Mouse (Mus musculus): ENCODE measurements around the gene Ss18l2.

Gene Ss18l2

DNA sequence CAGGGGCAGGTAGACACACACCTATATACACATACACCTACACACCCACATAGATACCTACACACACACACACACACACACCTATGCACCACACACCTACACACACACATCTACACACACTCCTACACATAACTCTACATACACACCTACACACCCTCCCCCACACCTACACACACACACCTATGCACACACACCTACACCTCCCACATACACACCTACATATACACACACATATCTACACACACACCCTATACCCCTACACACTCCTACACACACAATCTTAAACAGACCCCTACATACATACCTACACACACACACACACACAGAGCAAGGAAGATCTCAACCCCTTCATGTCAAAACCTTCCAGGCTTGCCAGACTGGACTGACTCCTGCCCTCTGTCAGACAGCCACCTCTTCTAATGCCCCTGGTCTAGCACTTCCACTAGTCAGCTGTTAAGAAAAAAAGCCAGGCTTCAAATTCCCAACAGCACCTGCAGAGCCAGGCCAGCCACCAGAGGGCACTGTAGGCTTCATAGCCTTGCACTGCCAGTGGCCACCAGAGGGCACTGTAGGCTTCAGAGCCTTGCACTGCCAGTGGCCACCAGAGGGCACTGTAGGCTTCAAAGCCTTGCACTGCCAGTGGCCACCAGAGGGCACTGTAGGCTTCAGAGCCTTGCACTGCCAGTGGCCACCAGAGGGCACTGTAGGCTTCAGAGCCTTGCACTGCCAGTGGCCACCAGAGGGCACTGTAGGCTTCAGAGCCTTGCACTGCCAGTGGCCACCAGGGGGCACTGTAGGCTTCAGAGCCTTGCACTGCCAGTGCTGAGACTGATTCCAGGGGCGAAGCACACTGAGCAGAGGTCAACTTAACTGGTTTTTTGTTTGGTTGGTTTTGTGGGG is 12.7 kb upstream of the Ss18l2 start:
- peak; percentile 74 for DNase-seq (ENCODE audit: low read depth, low spot score)

DNA sequence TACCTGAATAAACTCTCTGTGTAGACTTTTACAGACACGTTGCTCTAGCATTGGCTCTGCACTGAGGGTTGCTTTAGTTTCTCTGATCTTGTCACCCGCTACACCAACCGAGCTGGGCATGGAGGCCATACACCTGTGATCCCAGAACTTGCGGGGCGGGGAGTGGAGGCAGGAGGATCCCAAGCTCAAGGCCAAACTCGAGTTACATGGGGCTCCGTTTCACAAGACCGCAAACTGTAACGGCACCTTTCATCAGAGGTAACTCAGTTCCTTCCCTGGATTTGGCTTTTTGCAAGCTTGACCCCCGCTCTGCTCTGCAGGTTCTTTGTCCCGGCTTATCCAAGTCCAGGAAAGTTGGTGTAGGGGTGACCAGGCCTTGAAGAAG is 5.9 kb upstream of the Ss18l2 start:
- DNase-seq (ENCODE audit: low read depth, low spot score) = no peak

DNA sequence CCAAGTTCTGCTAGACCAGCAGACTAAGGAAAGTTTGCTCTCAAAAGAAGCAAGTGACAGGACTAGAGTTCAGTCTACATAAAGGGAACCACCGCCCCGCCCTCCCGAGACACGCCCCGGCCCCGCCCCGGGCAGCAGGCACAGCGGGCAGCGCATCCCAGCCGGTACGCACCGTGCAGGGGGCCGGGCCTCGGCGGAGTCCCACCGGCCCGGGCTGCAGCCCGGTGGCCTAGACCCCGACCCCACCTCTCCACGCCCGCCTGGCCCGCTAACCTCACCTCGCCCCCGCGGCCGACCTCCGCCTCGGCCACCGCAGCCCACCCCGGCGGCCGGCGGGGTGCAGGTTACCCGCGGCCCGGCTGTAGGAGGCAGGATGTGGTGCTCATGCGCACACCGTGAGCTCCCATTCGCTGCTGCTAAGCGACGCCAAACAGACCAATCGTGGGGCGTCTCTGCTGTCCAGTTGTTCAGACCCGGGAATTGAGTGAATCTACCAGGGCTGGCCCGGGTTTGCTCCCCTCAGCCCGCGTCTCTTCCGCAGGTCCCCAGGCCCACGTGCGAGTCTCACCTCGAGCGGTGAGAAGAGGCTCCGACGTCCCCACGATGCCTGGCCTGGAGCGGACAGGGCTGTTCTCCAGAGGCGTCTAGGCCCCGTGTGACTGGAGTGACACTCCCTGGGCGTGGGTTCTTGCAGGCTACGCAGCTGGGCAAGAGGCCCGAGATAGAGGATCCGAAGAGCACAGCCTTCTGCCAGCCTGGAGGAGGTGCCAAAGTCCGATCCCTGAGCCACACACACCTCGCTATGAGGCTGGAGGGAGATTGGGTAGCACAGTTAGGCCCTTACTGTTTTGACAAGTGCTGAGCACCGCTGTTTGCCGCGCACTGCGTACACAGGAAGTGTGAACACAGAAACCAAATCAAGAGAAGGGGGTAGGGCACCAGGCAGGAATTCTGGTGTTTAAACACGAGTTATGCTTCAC is 5.2 kb upstream of the Ss18l2 start, which contains the start of gene Sec22c:
Gene Sec22c, minus strand, starts transcription at position 845 of the 980 bp plus-strand sequence.
- DNase-seq (ENCODE audit: low read depth, low spot score) = peak; percentile 81

DNA sequence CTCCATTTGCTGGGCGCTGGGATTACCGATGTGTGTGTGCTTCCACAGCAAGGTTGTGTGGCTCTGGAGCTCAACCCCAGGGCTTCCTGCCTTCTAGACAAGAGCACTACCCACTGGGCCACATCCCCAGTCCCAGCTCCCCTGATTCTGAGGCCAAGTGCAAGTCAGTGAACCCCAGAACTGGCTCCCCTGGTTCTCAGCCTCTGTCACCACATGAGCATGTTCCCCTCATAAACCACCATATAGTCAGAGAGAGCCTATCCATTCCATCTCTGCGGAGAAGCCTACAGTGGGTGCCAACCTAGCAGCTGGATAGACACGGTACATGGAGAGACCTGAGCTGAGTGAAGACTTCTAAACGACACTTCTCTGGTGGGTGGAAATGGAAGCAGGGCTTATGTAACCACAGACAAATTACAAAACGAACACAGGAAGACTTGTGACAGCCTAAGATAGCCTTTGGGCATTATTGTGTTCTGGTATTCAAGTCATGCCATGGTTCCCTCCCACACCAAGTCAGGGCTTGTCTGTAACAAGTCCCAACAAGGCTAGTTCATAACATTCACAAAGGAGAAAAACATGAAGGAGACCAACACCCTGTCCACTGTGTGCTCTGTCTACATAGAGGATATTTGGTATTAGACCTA is 4.0 kb upstream of the Ss18l2 start:
- DNase-seq (ENCODE audit: low read depth, low spot score) = no peak

DNA sequence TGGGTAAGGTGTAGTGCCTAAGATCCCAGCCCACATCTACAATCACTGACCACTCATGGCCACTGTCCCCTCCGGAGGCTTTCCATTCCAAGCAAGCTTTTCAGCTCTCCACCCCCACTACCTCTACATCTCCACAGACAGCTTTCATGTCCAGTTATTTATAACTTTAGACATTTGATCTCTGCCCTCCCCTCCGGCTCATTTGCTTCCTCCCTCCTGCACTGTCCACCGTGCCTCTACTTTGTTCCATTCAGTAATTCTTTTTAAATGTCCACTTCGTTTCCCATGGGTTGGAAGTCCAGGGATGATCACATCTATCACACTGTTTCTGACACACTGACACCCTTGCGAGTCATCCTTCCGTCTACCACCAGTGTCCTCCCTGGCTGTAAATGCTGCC is 2.3 kb upstream of the Ss18l2 start:
- no peak for DNase-seq (ENCODE audit: low read depth, low spot score)

DNA sequence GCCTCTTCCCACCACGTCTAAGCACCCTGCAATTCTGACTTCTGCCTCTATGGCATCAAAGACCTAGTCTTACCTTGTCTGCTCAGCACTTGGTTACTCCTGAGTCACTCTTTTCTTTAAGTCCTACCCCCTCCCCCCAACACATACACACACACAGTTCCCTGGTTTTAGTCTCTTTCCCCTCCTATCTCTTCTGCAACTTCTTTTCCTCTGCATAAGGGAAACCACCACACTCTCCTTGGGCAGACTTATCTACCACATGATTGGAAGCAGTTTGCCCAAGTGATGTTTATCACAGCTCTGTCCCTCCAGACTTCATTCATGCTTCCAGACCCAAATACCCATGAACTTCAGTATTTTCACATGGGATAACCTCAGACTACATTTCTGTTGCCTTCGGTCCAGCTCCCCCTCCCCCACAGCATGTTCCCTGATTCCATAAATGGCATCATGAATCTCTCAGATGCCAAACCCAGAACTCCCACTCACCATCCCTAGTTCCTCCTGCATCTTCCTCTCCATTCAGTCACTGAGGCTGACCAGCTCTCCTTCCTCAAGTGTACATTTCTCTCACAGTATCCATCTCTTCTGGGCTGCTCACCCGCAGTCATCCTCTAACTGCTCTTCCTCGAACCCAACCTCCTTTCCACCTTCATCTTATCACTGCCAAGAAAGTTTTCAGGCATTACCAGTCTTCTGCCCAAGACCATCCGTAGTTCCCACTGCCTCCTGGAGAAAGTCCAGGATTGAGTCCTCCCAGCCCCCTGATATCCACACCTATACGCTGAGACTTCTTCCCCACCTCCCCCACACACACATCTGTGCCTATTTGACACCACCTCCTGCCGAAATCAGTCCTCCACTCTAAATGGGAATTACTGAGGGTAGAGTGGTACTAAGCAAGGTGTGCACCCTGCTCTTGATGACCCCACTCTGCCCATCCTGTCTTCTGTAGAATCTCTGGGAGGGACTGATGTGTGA is 1.3 kb upstream of the Ss18l2 start:
- no peak for DNase-seq (ENCODE audit: low read depth, low spot score)

DNA sequence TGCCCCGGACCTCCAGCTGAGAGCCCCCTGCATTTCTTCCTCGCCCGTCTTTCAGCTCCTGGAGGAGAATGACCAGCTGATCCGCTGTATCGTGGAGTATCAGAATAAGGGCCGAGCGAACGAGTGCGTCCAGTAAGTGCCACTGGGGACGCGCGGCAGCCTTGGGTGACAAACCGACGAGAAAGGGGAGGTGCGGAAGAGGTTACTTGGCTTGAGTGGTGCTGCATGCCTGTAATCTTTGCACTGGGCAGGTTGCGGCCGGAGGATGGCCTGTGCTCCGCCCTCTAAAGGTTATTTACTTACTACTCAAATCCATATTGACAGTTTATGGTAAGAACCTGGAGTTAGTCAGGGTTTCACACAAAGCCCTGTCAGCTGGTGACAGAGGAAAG is 451 bp downstream of the Ss18l2 start:
- DNase-seq (ENCODE audit: low read depth, low spot score) = no peak

DNA sequence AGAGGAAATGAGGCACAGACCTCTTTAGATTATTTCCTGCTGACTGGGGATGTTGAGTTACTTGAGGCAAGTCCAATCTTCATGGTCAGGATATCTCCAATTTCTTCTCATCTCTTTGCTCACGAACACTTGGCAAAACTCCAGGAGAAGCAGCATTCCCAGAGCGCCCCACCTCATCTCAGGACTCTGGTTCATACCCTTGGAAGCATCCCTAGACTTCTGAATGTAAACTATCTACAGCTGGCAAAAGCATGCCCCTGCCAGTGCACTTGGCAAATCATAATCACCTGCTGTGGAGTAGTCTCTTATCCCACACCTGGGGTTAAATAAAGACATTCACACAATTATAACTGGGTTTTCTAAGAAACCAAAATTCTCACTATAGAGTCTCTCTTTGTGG is 6.9 kb downstream of the Ss18l2 start:
- no peak for DNase-seq (ENCODE audit: low read depth, low spot score)

DNA sequence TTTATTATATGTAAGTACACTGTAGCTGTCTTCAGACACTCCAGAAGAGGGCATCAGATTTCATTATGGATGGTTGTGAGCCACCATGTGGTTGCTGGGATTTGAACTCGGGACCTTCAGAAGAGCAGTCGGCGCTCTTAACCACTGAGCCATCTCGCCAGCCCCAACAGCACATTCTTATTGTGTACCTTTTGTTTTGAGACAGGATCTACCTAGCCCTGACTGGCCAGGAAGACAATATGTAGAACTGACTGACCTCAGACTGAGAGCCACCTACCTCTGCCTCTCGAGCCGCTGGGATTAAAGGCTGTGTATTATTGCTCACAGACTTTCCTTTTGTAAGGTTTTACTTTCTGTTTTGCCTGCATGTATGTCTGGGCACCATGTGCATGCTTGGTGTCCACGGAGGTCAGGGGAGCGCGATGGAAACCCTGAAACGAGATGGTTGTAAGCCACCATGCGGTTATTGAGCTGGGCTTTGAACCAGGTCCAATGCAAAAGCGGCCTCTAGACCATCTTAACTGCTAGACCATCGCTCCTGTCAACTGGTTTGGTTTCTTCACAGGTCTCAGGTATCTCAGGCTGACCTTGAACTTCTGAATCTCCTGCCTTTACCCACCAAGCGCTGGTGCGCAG is 8.1 kb downstream of the Ss18l2 start:
- DNase-seq (ENCODE audit: low read depth, low spot score) = no peak

DNA sequence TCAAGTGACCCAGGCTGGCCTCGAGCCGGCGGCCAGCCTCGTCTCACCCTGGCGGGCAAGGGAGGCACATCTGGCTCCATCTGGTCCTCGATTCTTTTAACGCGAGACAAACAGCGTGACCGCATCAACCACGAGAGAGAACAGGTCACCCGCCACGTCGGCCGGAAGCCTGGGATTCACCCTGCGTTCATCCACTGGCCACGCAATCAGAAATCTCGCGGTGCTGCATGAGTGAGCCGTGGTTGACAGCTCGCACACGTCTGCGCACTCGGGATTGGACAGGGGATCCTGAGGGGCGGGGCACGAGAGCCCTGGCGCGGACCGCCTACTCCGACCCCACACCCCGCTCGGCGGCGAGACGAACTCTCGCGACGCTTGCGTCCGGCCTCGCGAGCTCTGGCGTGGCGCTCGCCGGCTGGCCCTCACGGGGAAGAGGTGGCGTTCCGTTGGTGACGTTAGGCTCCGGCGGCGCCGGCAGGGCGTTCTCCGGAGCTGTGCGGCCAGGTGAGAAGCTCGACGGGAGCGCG is 8.7 kb downstream of the Ss18l2 start, which contains the start of gene Nktr:
Gene Nktr, plus strand, starts transcription at position 378 of the 527 bp plus-strand sequence.
- peak; percentile 98 for DNase-seq (ENCODE audit: low read depth, low spot score)

DNA sequence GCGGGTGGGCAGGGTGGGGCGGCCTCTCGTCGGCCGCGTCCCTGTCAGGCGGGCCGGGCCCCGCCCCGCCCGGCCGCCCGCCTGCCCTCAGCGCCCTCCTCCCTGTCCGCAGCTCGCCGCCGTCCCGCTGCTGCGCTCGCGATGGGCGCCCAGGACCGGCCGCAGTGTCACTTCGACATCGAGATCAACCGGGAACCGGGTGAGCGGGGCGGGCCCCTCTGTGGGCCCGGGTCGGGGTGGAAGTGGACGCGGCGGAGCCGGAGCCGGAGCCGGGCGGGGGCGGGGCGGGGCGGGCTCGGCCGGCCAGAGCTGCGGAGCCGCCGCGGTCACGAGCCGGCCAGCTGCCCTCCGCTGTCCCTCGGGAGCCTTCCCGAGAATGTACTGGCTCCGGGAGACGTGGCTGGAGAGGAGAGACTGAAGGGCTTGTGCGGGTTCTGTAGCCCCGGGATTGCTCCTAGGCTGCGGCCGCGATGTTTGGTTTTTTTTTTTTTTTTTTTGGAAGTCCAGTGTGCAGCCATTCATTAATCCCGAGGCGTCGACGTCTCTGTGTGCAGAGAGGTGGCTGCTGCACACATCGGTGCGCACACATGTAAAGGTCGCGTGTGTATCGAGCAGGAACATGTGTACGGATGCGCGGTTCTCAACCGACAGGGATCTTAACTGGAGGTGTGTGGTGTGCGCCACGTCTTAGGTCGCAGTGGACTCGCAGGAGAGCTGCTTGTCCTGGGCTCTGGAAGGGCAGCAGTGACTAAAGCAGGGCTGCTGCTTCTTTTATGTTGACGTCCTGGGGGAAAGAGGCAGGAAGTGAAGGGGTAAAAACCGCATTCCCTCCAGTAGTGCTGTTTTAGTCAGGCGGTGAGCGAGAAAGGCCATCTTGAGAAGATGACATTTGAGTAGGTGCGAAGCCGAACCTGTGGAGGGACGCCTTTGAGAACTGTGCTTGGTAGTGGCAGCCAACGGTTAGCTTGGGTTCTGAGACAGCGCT is 9.5 kb downstream of the Ss18l2 start:
- DNase-seq (ENCODE audit: low read depth, low spot score) = peak; percentile 32

DNA sequence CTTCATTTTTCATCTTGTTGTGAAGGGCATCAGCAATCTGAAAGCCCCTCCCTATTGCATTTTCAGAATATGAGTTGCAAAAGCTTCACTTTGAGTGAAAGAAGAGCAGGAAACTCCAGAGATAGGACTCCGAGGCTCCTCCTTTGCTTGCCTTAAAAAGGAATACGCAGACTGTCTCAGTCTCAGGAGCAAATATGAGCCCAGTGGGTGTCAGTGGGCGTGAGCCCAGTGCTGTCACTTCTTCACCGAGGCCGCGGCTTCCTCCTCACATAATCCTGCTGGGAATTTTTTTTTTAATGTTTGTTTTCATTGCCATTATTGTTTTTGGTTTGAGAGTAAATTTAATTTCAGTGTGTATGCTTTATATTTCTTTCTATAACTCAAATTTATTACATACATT is 30.4 kb downstream of the Ss18l2 start:
- no peak for DNase-seq (ENCODE audit: low read depth, low spot score)

DNA sequence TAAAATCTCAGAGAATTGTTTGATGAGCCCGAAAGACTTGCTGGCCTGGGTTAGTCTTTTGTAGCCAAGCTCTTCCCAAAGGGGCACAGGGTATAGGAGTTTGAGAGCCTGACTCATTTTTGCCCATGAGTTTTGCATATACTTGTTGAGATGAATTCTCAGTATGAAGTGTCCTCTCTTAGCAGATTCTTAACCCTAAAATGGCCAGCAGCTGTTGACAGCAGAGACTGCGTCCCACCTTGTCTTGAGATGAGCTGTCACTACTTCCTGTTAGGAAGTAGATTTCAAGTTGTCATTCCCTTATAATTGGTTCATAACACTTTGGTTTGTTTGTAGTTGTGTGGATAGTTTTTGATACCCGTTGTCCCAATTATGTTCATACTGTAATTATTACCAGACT is 31.0 kb downstream of the Ss18l2 start:
- no peak for DNase-seq (ENCODE audit: low read depth, low spot score)

DNA sequence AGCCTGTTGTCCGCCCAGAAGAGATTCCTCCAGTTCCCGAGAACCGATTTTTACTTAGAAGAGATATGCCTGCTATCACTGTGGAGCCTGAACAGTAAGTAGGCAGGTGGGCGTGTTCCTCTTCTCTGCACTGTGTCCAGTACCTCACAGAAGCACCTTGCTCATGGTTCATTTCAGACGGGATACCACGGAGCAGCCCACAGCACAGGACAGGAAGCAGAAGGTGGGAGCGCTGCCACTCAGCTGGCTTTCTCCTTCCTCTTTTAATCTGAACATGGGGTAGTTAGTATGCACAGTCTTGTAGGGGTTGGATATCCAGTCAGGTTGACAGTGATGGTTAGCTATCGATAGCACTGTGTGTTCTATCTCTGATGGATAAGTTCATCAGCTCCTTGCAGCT is 33.9 kb downstream of the Ss18l2 start:
- DNase-seq (ENCODE audit: low read depth, low spot score) = no peak

DNA sequence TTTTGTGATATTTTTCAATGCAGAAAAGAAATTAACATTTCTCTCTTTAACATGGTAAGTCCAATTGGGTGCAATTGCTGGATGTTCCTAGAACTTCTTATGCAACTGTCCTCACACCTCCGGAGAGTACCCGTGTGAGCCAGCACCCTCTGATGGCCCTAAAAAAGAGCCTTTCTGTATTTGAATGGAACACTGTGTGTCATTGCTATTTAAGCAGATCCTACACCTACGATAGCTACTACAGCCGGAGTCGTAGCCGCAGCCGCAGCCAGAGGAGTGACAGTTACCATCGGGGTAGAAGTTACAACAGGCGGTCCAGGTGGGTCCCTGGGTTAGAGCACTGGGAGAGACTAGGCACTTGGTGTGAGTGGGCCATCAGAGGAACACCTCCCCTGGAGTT is 42.6 kb downstream of the Ss18l2 start:
- no peak for DNase-seq (ENCODE audit: low read depth, low spot score)

DNA sequence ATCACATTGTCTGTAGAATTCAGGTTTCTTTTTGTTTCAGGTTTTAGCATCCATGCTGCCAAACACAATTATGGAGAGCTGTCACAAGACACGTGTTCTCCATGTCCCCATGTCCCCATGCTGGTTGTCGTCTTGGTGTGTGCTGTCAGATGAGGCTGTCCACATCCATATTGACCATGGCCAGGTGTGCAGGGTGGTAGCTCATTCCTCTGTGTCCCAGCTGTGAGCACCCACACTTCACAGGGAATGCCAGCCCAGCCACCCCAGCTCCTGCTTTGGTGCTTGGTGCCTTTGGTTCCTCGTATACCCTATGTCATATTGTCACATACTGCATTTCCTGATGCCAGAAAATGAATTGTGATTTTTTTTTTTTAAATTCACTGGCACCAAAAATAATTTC is 44.5 kb downstream of the Ss18l2 start:
- no peak for DNase-seq (ENCODE audit: low read depth, low spot score)

DNA sequence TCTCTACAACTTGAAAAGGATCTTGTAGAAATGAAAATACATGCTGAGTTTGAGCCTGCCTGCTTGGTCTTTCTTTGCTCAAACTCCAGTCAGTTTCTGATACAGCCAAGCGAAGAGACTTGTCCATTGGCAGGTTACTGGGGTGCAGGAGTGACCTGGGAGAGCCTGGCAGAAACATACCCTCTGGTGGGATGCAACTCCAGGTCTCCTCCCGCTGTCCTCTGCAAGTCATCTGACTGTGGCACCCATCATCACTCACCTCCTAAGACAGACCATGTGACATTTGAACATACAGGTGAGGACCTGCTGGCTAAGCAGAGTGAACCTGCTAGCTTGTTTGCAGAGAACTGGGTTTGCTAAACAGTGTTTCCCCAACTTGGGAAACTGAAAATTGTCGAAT is 46.7 kb downstream of the Ss18l2 start:
- no peak for DNase-seq (ENCODE audit: low read depth, low spot score)

DNA sequence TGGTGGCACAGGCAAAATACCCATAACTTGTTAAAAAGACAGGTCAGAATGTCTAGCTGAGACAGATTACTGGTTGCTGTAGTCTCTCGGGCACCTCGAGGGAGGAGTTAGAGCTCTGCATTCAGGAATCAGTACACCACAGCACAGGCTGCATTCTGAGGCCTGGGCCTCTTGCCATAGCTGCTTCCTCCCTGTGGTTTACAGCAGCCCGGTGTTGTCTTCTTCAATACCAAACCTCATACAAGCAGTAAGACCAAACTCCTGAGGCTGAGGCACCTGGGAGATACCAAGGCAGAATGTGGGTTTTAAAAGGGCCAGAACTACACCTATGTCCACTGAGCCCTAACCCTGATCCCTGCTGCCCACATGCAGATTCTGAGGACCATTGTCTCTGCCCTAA is 47.3 kb downstream of the Ss18l2 start:
- DNase-seq (ENCODE audit: low read depth, low spot score) = no peak
